Mouse (Mus musculus): ENCODE measurements around the gene Clk1.
A peak's percentile ranks its signal among the peaks of the same experiment; 100 is the strongest.
"Not testable (repeated sequence)": the region's sequence is repeated elsewhere in the genome, so short reads cannot be mapped to it uniquely, and the experiment has no call there.

The Clk1 gene

GRCm38 (mm10) chr1:58409553-58410197 is 14.2 kb downstream of the Clk1 start:
- ATAC-seq (ENCODE audit: insufficient number of reproducible peaks, low FRiP score, low TSS enrichment): no peak

GRCm38 (mm10) chr1:58408141-58408540 is 15.7 kb downstream of the Clk1 start:
- ATAC-seq (ENCODE audit: insufficient number of reproducible peaks, low FRiP score, low TSS enrichment): no peak

DNA sequence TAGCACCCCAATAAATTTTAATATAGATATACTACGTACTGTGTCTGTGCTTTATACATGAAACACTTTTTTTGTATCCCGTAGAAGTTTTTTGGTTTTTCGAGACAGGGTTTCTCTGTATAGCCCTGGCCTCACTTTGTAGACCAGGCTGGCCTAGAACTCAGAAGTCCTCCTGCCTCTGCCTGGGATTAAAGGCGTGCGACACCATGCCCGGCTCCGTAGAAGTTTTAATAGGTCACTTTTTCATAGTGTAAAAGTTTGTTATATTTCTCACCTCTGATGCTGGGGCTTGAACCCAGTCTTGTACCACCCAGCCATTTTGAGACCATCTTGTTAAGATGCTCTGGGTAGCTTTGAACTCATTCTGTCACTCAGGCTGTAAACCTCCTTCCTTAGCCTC is 16.5 kb downstream of the Clk1 start:
- ATAC-seq (ENCODE audit: insufficient number of reproducible peaks, low FRiP score, low TSS enrichment): no peak

- no peak for ATAC-seq (ENCODE audit: insufficient number of reproducible peaks, low FRiP score, low TSS enrichment)
Measured at GRCm38 (mm10) chr1:58403745-58404144, 20.1 kb downstream of the Clk1 start.

GRCm38 (mm10) chr1:58401396-58401795 is 22.5 kb downstream of the Clk1 start:
- no peak for ATAC-seq (ENCODE audit: insufficient number of reproducible peaks, low FRiP score, low TSS enrichment)

DNA sequence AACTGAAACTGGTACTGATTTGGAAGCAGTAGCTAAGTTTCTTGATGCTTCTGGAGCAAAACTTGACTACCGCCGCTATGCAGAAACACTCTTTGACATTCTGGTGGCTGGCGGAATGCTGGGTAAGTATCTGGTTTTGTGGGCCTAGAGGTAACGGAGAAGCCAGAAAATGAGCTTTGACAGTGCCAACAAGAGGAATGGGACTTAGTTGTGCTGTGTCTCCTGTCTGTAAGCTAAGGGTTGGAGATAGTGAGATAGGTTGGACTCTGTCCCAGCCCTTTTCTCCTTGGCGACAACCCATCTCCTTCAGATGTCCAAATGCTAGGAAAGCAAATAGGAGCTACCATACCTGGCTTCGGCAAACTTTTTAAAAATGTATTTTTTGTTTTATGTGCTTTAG is 26.1 kb downstream of the Clk1 start:
- no peak for ATAC-seq (ENCODE audit: insufficient number of reproducible peaks, low FRiP score, low TSS enrichment)

- no peak for ATAC-seq (ENCODE audit: insufficient number of reproducible peaks, low FRiP score, low TSS enrichment)
Measured at GRCm38 (mm10) chr1:58396179-58396578, 27.7 kb downstream of the Clk1 start.

DNA sequence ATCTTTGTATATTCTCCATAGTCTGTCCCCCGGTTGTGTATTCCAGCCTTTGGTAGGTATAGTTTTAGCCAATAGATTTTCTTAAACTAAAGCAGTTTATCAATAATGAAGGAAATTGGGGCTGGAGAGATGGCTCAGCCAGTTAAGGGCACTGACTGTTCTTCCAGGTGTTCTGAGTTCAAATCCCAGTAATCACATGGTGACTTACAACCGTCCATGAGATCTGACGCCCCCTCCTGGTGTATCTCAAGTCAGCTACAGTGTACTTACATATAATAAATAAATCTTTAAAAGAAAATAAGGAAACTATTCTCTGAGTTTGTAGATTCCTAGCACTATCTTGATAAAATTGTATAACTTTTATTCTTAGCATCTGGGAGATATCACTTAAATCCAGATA is 28.5 kb downstream of the Clk1 start:
- no peak for ATAC-seq (ENCODE audit: insufficient number of reproducible peaks, low FRiP score, low TSS enrichment)

- peak; percentile 49 for ATAC-seq (ENCODE audit: insufficient number of reproducible peaks, low FRiP score, low TSS enrichment)
Measured at GRCm38 (mm10) chr1:58393284-58394195, 30.3 kb downstream of the Clk1 start.

DNA sequence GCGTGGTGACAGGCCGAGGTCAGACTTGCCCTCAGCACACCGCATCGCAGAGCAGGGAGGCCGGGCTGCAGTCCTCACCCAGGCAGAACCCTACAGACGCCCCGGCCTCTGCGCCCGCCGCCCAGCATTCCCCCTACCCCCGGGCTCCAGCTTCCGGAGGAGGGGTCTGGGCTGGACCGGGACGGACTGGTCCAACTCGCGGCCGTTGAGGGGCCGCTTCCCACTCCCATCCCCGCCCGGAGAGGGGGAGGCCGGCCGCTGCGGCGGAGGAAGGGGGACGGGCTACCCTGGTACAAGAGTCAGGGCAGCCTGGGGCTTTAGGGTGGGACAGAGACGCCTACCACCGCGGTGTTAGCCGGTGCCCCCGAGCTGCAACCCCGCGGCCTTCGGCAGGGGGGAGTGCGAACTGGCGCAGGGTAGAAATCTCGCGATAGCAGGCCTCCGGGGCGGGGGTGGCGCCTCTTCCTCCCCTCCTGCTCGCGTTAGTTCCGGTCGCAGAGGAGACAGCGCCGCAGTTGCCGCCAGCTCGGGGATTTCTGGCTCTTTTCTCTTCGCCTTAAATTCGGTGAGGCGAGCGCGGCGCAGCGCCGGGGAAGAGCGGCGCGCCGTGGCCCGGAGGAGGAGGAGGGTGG is 31.1 kb downstream of the Clk1 start, which contains the start of gene Bzw1:
Bzw1 (plus strand) TSS at position 247 of the 632 bp plus-strand sequence.
- peak; percentile 94 for ATAC-seq (ENCODE audit: insufficient number of reproducible peaks, low FRiP score, low TSS enrichment)

DNA sequence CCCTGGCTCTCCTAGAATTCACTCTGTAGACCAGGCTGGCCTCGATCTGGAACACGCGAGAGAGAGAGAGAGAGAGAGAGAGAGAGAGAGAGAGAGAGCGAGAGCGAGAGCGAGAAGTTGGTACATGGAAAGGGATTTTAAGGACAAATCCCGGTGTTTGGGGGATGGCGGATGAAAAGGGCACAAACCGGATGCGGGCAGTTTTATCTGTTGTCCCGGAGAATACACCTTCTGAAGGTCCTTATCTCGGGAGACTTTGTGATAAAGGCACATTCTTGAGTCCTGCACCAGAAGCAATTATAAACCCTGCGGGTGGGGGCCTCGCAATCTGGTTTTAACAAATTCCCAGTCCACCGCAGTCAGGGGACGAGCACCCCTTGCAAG is 31.6 kb downstream of the Clk1 start:
- no peak; the same call in 1 of the 2 replicates for ATAC-seq (ENCODE audit: insufficient number of reproducible peaks, low FRiP score, low TSS enrichment)

DNA sequence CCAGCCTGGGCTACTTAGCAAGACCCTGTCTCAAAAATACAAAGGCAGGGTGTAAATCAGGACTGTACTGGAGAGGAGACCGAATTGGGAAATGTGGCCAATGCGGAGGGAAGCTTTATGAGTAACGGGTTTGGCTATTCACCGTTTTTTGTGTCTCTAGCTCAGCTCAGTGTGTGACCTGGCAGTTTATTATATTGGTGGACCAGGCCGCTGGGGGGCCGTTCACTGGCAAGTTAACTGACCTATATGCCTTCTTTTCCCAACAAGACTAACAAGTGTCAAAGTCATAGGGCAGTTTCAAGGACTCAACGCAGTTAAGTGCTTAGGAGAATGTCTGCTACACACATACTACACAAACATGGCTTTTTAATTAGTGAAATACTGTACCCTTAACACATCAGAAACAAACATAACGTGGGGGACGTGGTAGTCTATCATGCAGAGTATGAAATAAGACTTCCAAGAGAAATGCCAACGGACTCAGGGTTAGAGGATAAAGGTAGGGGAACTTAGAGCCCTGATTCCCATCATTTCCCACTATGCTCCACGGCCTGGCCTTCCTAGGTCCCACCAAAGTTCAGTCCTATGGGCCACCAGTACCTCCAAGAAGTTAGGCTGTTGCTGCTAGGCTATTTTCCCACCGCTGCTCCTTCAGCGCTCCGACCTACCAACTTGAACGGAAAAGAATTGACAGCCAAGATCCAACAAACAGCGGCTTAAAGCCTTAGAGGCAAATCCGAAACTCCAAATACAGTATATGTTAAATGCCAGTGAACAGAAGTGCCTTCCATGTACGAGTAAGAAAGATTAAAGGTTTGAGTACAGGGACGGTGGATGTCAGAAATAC is 32.2 kb downstream of the Clk1 start:
- ATAC-seq (ENCODE audit: insufficient number of reproducible peaks, low FRiP score, low TSS enrichment): no peak

- ATAC-seq (ENCODE audit: insufficient number of reproducible peaks, low FRiP score, low TSS enrichment): no peak
Measured at GRCm38 (mm10) chr1:58382586-58383281, 41.1 kb downstream of the Clk1 start.

- no peak for ATAC-seq (ENCODE audit: insufficient number of reproducible peaks, low FRiP score, low TSS enrichment)
Measured at GRCm38 (mm10) chr1:58375574-58376147, 48.2 kb downstream of the Clk1 start.

DNA sequence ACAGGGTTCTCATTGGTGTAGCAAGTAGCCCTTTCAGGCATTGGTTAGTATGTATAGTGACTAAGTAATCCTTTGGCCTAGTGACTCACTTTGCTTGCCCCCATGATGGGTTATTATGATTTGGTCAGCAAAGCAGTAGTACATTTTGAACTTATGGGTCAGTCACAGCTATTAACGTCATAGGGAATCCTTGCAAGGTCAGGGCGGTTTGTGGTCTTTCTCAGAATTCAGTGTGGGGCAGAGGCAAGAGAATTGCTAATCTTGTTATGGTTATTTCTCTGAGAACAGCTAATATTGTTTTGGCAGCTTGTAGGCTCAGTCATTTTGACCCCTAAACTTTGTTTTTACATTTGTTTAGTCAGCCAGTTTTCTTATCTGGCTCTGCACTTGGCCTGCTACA is 49.6 kb downstream of the Clk1 start:
- ATAC-seq (ENCODE audit: insufficient number of reproducible peaks, low FRiP score, low TSS enrichment): not testable (repeated sequence)

DNA sequence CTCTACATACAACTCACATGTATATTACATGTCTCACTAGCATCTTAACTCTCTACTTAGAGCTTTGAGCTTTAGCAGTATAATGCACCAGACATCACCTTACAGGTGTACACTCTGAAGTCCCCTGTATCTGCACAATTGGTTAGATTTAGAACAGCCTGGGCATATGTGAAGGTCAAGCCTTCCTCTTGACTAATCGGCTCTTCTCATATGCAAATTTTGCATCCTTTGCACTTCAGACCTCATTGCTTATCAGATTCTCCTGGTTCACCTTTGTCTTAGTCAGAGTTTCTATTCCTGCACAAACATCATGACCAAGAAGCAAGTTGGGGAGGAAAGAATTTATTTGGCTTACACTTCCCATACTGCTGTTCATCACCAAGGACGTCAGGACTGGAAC is 54.1 kb downstream of the Clk1 start:
- ATAC-seq (ENCODE audit: insufficient number of reproducible peaks, low FRiP score, low TSS enrichment): no peak

DNA sequence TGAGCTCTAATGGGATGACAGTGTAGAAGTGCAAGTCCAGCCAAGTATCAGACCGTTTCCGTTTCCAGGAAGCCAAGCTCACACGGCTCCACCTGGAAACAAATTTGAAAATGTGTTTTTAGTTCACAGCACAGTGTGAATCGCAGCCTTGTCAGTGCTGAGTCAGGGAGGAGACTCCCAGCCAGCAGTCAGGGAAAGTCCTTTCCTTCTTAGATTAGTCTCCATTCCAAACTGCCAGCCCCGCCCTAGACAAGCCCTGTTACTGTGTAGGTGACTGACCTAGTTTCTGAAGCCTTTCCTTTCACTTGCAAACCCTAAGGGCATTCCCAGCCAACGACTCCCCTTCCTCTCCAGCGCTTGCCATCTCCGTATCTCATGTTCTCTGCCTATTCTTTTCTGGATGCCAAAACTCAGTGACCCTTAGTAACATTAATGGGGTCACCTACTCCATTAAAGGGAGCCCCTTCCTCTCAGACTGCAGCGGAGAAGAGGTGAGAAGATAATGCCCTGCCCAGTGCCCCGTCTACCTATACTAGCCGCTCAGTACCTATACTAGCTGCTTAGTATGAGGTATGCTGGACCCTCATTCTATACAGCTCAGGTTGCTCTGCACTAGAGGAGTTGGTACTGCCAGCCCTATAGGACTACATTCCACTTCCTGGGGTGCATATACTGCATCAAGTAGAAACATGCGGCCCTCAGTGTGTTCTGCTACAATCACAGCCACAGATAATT is 57.0 kb downstream of the Clk1 start:
- ATAC-seq (ENCODE audit: insufficient number of reproducible peaks, low FRiP score, low TSS enrichment): no peak

DNA sequence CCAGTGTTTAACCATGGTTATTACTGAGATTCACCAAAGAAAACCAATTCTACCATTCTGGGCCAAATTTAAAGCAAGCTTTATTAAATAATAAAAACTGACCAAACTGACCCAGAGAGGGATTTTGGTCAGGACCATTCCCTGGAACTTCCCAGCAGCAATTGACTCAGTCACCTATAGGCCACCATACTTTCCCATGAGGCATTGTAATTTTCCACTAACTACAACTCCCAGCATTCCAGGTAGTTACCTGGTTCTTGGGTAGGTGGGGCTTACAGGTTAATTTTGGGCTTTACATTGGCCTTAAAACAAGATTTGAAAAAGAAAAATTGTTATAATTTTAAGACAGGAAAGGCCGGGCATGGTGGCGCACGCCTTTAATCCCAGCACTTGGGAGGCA is 58.0 kb downstream of the Clk1 start:
- ATAC-seq (ENCODE audit: insufficient number of reproducible peaks, low FRiP score, low TSS enrichment): no peak

DNA sequence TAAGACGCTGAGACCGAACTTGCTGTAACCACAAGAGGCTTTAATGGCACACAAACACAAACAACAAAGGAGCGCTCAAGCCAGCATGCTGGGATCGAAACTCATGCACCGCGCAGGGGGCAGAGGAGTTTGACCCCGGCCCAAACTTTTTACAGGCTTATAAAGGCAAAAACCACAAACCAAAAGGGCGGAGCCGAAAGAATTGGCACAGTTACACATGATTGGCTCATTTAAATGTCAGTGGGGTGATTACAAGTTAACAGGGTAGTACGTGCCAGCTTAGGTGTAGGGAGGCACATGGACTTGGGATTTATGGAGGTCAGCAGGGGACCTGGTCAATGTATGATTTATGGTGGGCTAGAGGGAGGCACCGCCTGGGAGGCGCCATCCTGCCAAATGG is 59.3 kb downstream of the Clk1 start:
- ATAC-seq (ENCODE audit: insufficient number of reproducible peaks, low FRiP score, low TSS enrichment): no peak

All from cerebellum, adult (tissue).